Mouse (Mus musculus) limb, embryonic 14.5 days (tissue): ENCODE measurements around the gene Mgat3. TPM values are rescaled to one million over a fixed set of nuclear protein-coding genes. Genes with fewer than 3 reads are reported as not detected.

Experiments used
- ATAC-seq: fragments of 200-750 bp; cut with Nextera tagmentation; 2 replicates; pipeline ENCODE4 v1.8.0; 2017; ENCODE audit warnings: low read depth, moderate number of reproducible peaks, moderate TSS enrichment; ENCODE audit not compliant: low FRiP score
- DNase-seq: peaks from one replicate; pipeline ENCODE4 v3.0.0-alpha.2; 2015; ENCODE audit warnings: low spot score
- H3K27ac ChIP-seq: fragments of 300-500 bp; sonication (generic); replicated peaks from 2 replicates; pipeline ENCODE4 v1.5.1; 2014; ENCODE audit warnings: low read depth, mild to moderate bottlenecking, low read length, moderate library complexity, mixed read lengths
- H3K27me3 ChIP-seq: fragments of 300-500 bp; sonication (generic); 2 replicates; pipeline ENCODE4 v1.6.1; 2014; ENCODE audit warnings: low read length, mixed read lengths; ENCODE audit not compliant: control insufficient read depth, insufficient read depth
- H3K36me3 ChIP-seq: fragments of 300-500 bp; sonication (generic); 2 replicates; pipeline ENCODE4 v1.6.1; 2014; ENCODE audit warnings: mild to moderate bottlenecking, low read length, moderate library complexity, mixed read lengths; ENCODE audit not compliant: control insufficient read depth, insufficient read depth
- H3K4me1 ChIP-seq: fragments of 300-500 bp; sonication (generic); 2 replicates; pipeline ENCODE4 v1.6.1; 2014; ENCODE audit warnings: antibody characterized with exemption, low read length, mixed read lengths; ENCODE audit not compliant: control insufficient read depth, insufficient read depth
- H3K4me2 ChIP-seq: fragments of 300-500 bp; sonication (generic); replicated peaks from 2 replicates; pipeline ENCODE4 v1.6.1; 2014; ENCODE audit warnings: low read depth, mild to moderate bottlenecking, low read length, moderate library complexity; ENCODE audit not compliant: severe bottlenecking
- H3K4me3 ChIP-seq: fragments of 300-500 bp; sonication (generic); replicated peaks from 2 replicates; pipeline ENCODE4 v1.5.1; 2014; ENCODE audit warnings: low read length
- H3K9ac ChIP-seq: fragments of 300-500 bp; sonication (generic); 2 replicates; pipeline ENCODE4 v1.6.1; 2014; ENCODE audit warnings: mild to moderate bottlenecking, low read depth, low read length, moderate library complexity; ENCODE audit not compliant: severe bottlenecking
- H3K9me3 ChIP-seq: fragments of 300-500 bp; sonication (generic); 2 replicates; pipeline ENCODE4 v1.6.1; 2016; ENCODE audit warnings: low read length; ENCODE audit not compliant: control insufficient read depth
- POLR2A ChIP-seq: fragments of 200-500 bp; IDR thresholded peaks from 2 replicates; pipeline ENCODE4 v1.8.0; 2012; ENCODE audit warnings: inconsistent platforms, mild to moderate bottlenecking, moderate library complexity, borderline replicate concordance; ENCODE audit not compliant: insufficient read depth, insufficient read length; ENCODE audit errors: extremely low read depth
- WGBS: fragments of 180-500 bp; shearing (Covaris S2); extraction: QIAGEN DNeasy Blood & Tissue Kit; methylation state at CpG from one replicate; pipeline ENCODE4 v1.1.7; 2014; 5-methylcytosine and 5-hydroxymethylcytosine counted together
- polyA plus RNA-seq, 2 experiments: library from polyadenylated mRNA; depleted of rRNA in 1 of 2; stranded (reverse) in 1 of 2; unstranded in 1 of 2; fragments of >200 nt; fragmentation: Nextera tagmentation in 1 of 2; extraction: Ambion mirVana in 1 of 2; gene quantifications; 2 replicates each; pipeline versions ENCODE4 v1.2.1 to v1.2.3; 2012 to 2014

The Mgat3 gene
- polyA plus RNA-seq (2012; rRNA removed) (18.1 and 23.9 TPM in 2 replicates), polyA plus RNA-seq (2014; fragmentation: Nextera tagmentation; extraction: Ambion mirVana) (6.7 and 8.0 TPM in 2 replicates)

DNA sequence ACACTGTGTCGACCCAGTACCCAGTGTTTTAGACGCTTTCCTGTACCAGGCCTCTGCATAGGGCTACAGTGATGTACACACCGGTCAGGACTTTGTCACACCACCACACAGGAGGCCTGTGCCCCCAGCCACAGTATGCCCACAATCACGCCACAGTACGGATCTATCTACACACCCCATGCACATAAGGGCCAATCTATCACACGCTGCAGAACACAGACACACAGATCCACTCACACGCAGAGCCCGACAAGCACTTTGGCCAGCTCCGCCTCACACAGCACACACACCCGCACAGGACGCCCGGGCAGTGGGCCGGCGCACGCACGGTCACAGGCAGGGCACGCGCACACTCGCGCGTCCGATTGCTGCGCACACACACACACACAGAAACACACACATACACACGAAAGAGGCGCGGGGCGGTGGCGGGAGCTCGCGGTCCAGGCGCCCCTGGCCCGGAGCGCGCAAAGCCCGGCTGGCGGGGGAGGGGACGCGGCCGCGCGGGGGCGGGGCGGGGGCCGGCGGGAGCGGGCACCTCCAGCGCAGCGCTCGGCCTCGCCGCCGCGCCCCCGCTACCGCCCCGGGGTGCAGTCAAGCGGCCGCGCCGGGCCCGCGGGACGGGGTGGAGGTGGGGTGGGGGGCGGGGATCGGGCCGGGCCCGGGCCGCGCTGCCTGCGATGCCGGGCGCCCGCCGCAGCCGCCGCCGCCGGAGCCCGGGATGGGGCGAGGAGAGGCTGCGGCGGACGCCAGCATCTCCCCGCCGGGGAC, at the start of gene Mgat3:
Mgat3 (plus strand) TSS at position 721 of the 771 bp plus-strand sequence.
- Histone ChIP-seq H3K4me1 (peaks cover 29% of the 10 kb centered on the region), H3K4me2 (peak within 1 kb of the TSS; percentile 62), H3K9me3 (no peaks in the 10 kb centered on the region), H3K9ac (peak within 1 kb of the TSS; percentile 91), H3K27me3 (no peaks in the 10 kb centered on the region), H3K4me3 (peak within 1 kb of the TSS; percentile 87), H3K36me3 (no peaks in the 10 kb centered on the region), H3K27ac (peak within 1 kb of the TSS; percentile 85)
- ATAC-seq (peak; percentile 66), DNase-seq (peak; percentile 31)
- no peak for TF ChIP-seq POLR2A
- whole genome bisulfite sequencing = 9% methylated on average over 20 of the region's 85 CpGs

DNA sequence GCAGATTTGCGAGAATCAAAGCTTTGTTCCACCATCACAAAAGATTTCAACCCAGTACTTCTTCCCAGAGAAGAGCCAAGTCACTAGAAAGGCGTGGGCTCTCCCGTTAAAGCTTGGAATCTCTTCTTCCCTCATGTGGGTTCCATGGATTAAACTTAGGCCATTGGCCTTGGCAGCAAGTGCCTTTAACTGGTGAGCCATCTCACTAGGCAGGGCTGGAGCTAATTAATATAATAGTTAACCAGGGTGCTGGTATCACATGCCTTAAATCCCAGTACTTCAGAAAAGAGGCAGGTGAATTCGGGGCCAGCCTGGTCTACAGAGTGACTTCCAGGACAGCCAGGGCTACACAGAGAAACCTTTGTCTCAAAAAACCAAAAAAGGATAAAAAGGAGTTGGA, 48.9 kb upstream of the Mgat3 start:
- no peak for TF ChIP-seq POLR2A
- WGBS = 74% methylated on average over 4 of the region's 4 CpGs
- H3K36me3 ChIP-seq = no peaks in the 10 kb centered on the region

DNA sequence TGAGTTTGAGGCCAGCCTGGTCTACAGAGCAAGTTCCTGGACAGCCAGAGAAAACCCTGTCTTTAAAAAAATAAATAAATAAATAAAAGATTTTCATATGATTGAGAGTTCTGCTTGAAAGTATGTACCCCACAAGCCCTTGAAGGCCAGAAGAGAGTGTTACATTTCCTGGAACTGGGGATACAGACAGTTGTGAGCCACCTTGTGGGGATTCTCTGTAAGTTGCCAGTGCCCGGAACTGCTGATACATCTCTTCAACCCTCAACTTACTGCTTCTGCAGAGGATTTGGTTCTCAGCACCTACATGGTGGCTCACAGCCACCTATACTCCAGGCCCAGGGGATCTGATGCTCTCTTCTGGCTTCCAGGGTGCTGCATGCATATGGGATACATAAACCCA, 46.3 kb upstream of the Mgat3 start:
- Histone ChIP-seq H3K4me2 (no peak overlapping the region), H3K27me3 (no peaks in the 10 kb centered on the region), H3K27ac (no peak overlapping the region), H3K9ac (no peak overlapping the region), H3K9me3 (no peaks in the 10 kb centered on the region), H3K4me3 (no peak overlapping the region), H3K36me3 (no peaks in the 10 kb centered on the region), H3K4me1 (no peaks in the 10 kb centered on the region; the same call in 1 of the 2 replicates)
- WGBS = 56% methylated on average over 1 of the region's 1 CpGs
- ATAC-seq (no peak), DNase-seq (no peak)
- no peak for TF ChIP-seq POLR2A

More for the DNA sequence above, 48.9 kb upstream of the Mgat3 start:
- H3K4me1 ChIP-seq = no peaks in the 10 kb centered on the region; the same call in 1 of the 2 replicates
- ATAC-seq = no peak
- H3K27ac ChIP-seq = 0 out of 2 replicates have a peak overlapping the region, but pooled peaks have one; percentile 35
- H3K4me2 ChIP-seq = no peak overlapping the region
- no peak overlapping the region for H3K9ac ChIP-seq
- no peaks in the 10 kb centered on the region for H3K27me3 ChIP-seq
- H3K9me3 ChIP-seq = no peaks in the 10 kb centered on the region
- no peak for DNase-seq
- H3K4me3 ChIP-seq = no peak overlapping the region

DNA sequence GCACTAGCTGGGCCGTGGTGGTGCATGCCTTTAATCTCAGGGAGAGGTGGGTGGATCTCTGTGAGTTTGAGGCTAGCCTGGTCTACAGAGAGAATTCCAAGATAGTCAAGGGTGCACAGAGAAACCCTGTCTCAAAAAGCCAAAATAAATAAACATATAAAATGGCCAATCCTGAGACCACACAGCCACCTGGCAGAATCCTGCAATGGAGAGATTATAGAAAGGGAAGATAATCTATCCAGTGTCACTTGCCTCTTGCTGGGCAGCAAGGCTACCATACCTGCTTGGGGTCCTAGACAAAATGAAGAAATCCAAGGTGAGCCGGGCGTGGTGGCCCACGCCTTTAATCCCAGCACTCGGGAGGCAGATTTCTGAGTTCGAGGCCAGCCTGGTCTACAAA, 43.5 kb upstream of the Mgat3 start:
- peaks cover 16% of the 10 kb centered on the region for H3K4me1 ChIP-seq
- no peak overlapping the region for H3K27ac ChIP-seq
- WGBS = 90% methylated on average over 6 of the region's 6 CpGs
- ATAC-seq (no peak), DNase-seq (no peak)
- no peak overlapping the region for H3K9ac ChIP-seq
- no peaks in the 10 kb centered on the region for H3K9me3 ChIP-seq
- no peaks in the 10 kb centered on the region for H3K27me3 ChIP-seq
- TF ChIP-seq POLR2A = no peak
- no peak overlapping the region for H3K4me2 ChIP-seq
- H3K36me3 ChIP-seq = no peaks in the 10 kb centered on the region
- no peak overlapping the region for H3K4me3 ChIP-seq

DNA sequence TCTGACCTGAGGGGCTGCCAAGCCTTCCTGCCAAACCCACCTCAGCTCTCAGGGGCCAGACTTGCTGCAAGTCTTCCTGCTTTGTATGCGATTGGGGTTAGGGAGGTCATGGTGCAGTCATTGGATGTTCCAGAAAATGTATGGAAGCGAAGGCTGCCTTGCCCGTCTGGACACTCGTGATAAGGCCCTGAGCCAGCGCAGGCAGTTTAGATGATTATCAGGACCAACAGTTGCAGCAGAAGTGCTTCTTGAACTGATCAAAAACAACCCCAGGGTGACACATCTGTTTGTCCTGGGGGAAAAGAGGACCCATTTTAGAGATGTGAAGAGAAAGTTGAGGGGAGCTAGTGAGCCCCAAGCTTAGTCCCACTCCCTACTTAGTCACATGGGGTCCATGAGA, 42.8 kb upstream of the Mgat3 start:
- peaks cover 18% of the 10 kb centered on the region for H3K4me1 ChIP-seq
- H3K27ac ChIP-seq = no peak overlapping the region
- no peak overlapping the region for H3K4me3 ChIP-seq
- no peaks in the 10 kb centered on the region for H3K36me3 ChIP-seq
- H3K27me3 ChIP-seq = no peaks in the 10 kb centered on the region
- ATAC-seq = no peak
- no peak overlapping the region for H3K4me2 ChIP-seq
- TF ChIP-seq POLR2A = no peak
- WGBS = 82% methylated on average over 5 of the region's 5 CpGs
- H3K9ac ChIP-seq = no peak overlapping the region
- DNase-seq = no peak
- no peaks in the 10 kb centered on the region for H3K9me3 ChIP-seq
